Mouse (Mus musculus) liver, postnatal 0 days (tissue): Measurements from ENCODE around the gene Pfn1. TPM values are rescaled to one million over a fixed set of nuclear protein-coding genes. Genes with fewer than 3 reads are reported as not detected.

Experiments used
- ATAC-seq: fragments of 200-750 bp; cut with Nextera tagmentation; 2 replicates; pipeline ENCODE4 v1.8.0; 2017; ENCODE audit warnings: mild to moderate bottlenecking, moderate library complexity
- DNase-seq: peaks from one replicate; pipeline ENCODE4 v3.0.0-alpha.2; 2016
- H3K27ac ChIP-seq: fragments of 300-500 bp; sonication (generic); 2 replicates; pipeline ENCODE4 v1.5.1; 2014; ENCODE audit warnings: antibody characterized with exemption, moderate library complexity, mild to moderate bottlenecking, low read depth
- H3K27me3 ChIP-seq: fragments of 300-500 bp; sonication (generic); 2 replicates; pipeline ENCODE4 v1.6.1; 2014; ENCODE audit warnings: low read length, control low read depth, mixed read lengths; ENCODE audit not compliant: insufficient read depth
- H3K36me3 ChIP-seq: fragments of 300-500 bp; sonication (generic); replicated peaks from 2 replicates; pipeline ENCODE4 v1.6.1; 2014; ENCODE audit warnings: mild to moderate bottlenecking, control low read depth, low read length, moderate library complexity, mixed read lengths; ENCODE audit not compliant: insufficient read depth
- H3K4me1 ChIP-seq: fragments of 300-500 bp; sonication (generic); 2 replicates; pipeline ENCODE4 v1.6.1; 2014; ENCODE audit warnings: antibody characterized with exemption, mild to moderate bottlenecking, control low read depth; ENCODE audit not compliant: insufficient read depth
- H3K4me2 ChIP-seq: fragments of 300-500 bp; sonication (generic); 2 replicates; pipeline ENCODE4 v1.6.1; 2014; ENCODE audit warnings: low read depth, mild to moderate bottlenecking, low read length, moderate library complexity, mixed read lengths
- H3K4me3 ChIP-seq: fragments of 300-500 bp; sonication (generic); 2 replicates; pipeline ENCODE4 v1.5.1; 2014; ENCODE audit warnings: low read depth, low read length
- H3K9ac ChIP-seq: fragments of 300-500 bp; sonication (generic); replicated peaks from 2 replicates; pipeline ENCODE4 v1.6.1; 2014; ENCODE audit warnings: mild to moderate bottlenecking, moderate library complexity
- H3K9me3 ChIP-seq: fragments of 300-500 bp; sonication (generic); 2 replicates; pipeline ENCODE4 v1.6.1; 2016; ENCODE audit warnings: mild to moderate bottlenecking, control low read depth, low read length, mixed read lengths
- CTCF ChIP-seq: sonication (generic); IDR thresholded peaks from 2 replicates; pipeline ENCODE4 v1.5.1; 2016; ENCODE audit warnings: antibody characterized with exemption, low read depth
- EP300 ChIP-seq: IDR thresholded peaks from 2 replicates; pipeline ENCODE4 v1.6.1; 2016; ENCODE audit warnings: antibody characterized with exemption, low read depth, mild to moderate bottlenecking
- WGBS: fragments of 180-500 bp; shearing (Covaris S2); extraction: QIAGEN DNeasy Blood & Tissue Kit; methylation state at CpG from one replicate; pipeline ENCODE4 v1.1.7; 2014; ENCODE audit not compliant: insufficient replicate concordance; 5-methylcytosine and 5-hydroxymethylcytosine counted together
- polyA plus RNA-seq: library from polyadenylated mRNA; unstranded; fragments of >200 nt; fragmentation: Nextera tagmentation; extraction: Ambion mirVana; gene quantifications from 2 replicates; pipeline ENCODE4 v1.2.1, GENCODE M21; 2015

The Pfn1 gene
- polyA plus RNA-seq, 1 experiment from 2014 or later, result 918 TPM

DNA sequence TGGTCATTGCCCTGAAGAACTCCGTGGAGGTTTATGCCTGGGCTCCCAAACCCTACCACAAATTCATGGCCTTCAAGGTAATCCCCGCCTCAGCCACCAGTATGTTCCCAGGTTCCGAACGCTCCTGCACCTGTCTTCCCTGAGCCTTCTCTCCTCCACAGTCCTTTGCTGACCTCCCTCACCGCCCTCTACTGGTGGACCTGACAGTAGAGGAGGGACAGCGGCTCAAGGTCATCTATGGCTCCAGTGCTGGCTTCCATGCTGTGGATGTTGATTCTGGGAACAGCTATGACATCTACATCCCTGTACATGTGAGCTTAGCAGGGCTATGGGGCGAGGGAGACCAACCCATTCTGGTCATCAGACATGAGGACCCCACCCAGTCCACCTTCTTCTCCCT lies 41.9 kb downstream of the Pfn1 start:
- no peaks in the 10 kb centered on the region for H3K27me3 ChIP-seq
- H3K9me3 ChIP-seq, result no peaks in the 10 kb centered on the region
- H3K27ac ChIP-seq, result no peak overlapping the region
- DNase-seq (no peak), ATAC-seq (no peak)
- no peak overlapping the region for H3K4me3 ChIP-seq
- 77% methylated on average over 7 of the region's 7 CpGs for WGBS
- H3K4me1 ChIP-seq, result peaks cover 14% of the 10 kb centered on the region
- no peak overlapping the region for H3K4me2 ChIP-seq
- peaks cover 27% of the 10 kb centered on the region for H3K36me3 ChIP-seq
- H3K9ac ChIP-seq, result no peak overlapping the region
- TF ChIP-seq EP300 (no peak), CTCF (peak; percentile 39)

DNA sequence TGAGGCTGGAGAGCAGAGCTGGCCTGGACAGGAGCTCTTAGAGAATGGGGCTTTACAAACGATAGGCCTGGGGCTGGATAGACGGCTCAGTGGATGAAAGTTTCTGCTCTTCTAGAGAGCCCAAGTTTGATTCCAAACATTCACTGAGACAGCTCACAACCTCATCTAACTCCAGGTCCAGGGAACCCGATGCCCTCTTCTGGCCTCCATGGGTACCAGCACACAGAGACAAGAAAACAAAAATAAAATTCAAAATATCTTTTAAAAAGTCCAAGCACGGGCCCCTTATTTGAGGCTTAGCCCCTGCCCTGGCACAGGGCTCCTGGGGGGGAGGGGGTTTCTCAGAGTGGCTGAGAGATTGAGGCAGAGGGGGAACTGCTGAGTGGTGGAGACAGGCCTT lies 43.7 kb downstream of the Pfn1 start:
- TF ChIP-seq CTCF, result no peak
- Histone ChIP-seq H3K9ac (no peak overlapping the region), H3K4me3 (no peak overlapping the region), H3K27me3 (no peaks in the 10 kb centered on the region), H3K36me3 (peaks cover 36% of the 10 kb centered on the region), H3K9me3 (no peaks in the 10 kb centered on the region), H3K4me2 (no peak overlapping the region), H3K27ac (no peak overlapping the region), H3K4me1 (peaks cover 11% of the 10 kb centered on the region)
- WGBS, result 79% methylated on average over 4 of the region's 4 CpGs
- ATAC-seq (no peak), DNase-seq (no peak)

DNA sequence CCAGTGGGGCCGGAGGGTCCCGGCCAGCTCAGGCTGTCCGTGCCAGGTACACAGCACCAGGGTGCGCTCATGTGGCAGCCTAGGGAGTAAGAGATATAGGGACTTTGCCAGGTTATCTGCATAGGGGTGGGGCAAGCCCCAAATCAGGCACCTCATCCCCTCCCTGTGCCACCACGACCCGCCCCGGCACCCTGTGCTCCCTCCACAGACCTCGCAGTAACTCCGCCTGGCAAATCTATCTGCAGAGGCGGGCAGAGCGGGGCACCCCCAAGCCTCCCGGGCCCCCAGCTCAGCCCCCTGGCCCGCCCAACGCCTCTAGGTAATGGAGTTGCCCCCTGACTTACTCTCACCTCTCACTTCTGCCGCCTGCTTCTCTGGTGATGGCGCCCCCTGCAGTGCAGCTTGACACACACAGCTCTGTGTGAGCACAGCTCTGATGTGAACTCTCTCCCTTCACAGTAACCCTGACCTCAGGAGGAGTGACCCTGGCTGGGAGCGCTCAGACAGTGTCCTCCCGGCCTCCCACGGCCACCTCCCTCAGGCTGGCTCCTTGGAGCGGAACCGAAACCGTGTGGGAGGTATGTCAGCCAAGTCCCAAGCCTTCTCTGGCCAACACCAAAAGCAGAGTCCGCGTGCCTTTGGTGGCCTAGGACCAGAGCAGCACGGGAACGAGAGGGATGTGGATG lies 45.9 kb downstream of the Pfn1 start:
- H3K27ac ChIP-seq, result no peak overlapping the region
- H3K4me3 ChIP-seq, result no peak overlapping the region
- H3K4me2 ChIP-seq, result no peak overlapping the region
- WGBS, result 81% methylated on average over 26 of the region's 26 CpGs
- no peak overlapping the region for H3K9ac ChIP-seq
- H3K9me3 ChIP-seq, result no peaks in the 10 kb centered on the region
- peak; percentile 58 for TF ChIP-seq CTCF
- no peak for TF ChIP-seq EP300
- DNase-seq, result peak; percentile 56
- ATAC-seq, result peak; percentile 15; the same call in 1 of the 2 replicates
- no peaks in the 10 kb centered on the region for H3K4me1 ChIP-seq
- H3K36me3 ChIP-seq, result peaks cover 44% of the 10 kb centered on the region
- no peaks in the 10 kb centered on the region for H3K27me3 ChIP-seq

DNA sequence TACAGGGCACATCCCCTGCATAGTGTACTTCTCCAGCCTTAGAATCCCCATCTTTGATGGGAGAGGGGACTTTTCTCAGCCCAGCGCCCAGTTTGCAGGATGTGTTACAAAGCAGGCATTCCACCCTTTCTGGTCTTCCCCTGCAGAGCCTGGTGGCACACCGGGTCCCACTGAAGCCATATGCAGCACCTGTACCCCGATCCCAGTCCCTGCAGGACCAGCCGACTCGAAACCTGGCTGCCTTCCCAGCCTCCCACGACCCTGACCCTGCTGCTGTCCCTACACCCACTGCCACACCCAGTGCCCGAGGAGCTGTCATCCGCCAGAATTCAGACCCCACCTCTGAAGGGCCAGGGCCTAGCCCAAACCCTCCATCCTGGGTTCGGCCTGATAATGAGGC lies 46.8 kb downstream of the Pfn1 start:
- H3K36me3 ChIP-seq, result peaks cover 37% of the 10 kb centered on the region
- WGBS, result 78% methylated on average over 9 of the region's 9 CpGs
- H3K4me1 ChIP-seq, result no peaks in the 10 kb centered on the region
- TF ChIP-seq EP300, result no peak
- no peak for TF ChIP-seq CTCF
- no peak overlapping the region for H3K4me3 ChIP-seq
- H3K9me3 ChIP-seq, result no peaks in the 10 kb centered on the region
- no peaks in the 10 kb centered on the region for H3K27me3 ChIP-seq
- no peak overlapping the region for H3K9ac ChIP-seq
- H3K4me2 ChIP-seq, result no peak overlapping the region
- H3K27ac ChIP-seq, result no peak overlapping the region
- no peak for ATAC-seq
- DNase-seq, result no peak

DNA sequence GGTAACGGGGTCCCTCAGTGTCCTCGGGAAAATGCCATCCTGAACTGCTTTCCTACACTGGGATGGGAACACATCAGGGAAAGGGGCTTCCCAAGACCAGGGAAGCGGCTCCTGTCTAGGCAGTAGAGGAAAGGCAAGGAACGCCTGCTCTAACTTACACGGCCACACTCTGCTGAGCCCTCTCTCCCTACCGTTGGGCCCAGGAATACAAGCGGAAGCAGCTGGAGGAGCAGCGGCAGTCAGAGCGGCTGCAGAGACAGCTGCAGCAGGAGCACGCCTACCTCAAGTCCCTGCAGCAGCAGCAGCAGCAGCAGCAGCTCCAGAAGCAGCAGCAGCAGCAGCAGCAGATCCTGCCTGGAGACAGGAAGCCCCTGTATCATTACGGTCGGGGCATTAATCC lies 47.7 kb downstream of the Pfn1 start:
- Histone ChIP-seq H3K4me1 (no peaks in the 10 kb centered on the region), H3K9me3 (no peaks in the 10 kb centered on the region), H3K9ac (no peak overlapping the region), H3K4me2 (no peak overlapping the region), H3K27me3 (no peaks in the 10 kb centered on the region), H3K36me3 (peaks cover 32% of the 10 kb centered on the region), H3K27ac (no peak overlapping the region), H3K4me3 (no peak overlapping the region)
- ATAC-seq (no peak), DNase-seq (no peak)
- WGBS, result 85% methylated on average over 12 of the region's 12 CpGs
- no peak for TF ChIP-seq CTCF
- no peak for TF ChIP-seq EP300

DNA sequence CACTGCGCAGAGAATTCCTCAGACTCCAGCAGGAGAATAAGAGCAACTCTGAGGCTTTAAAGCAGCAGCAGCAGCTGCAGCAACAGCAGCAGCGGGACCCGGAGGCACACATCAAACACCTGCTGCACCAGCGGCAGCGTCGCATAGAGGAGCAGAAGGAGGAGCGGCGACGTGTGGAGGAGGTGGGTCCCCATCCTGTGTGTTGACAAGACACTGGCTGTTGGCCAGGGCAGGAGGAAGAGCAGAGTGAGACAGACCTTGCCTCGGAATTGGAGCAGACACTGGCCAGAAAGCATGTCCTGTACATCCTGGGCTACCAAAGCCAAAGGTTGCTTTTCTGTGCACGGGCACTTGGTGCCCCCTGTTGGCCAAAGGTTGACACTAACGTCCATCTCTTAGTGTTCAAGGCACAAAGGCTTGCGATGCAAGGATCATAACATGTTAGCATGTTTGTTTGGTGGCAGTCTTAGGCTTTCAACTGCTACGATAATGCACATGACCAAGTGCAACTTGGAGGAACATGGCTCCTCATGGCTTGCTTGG lies 49.3 kb downstream of the Pfn1 start:
- peak; percentile 95 for TF ChIP-seq CTCF
- no peak for TF ChIP-seq EP300
- Histone ChIP-seq H3K9ac (no peak overlapping the region), H3K4me1 (no peaks in the 10 kb centered on the region), H3K9me3 (no peaks in the 10 kb centered on the region), H3K27ac (no peak overlapping the region), H3K36me3 (peaks cover 29% of the 10 kb centered on the region), H3K4me2 (no peak overlapping the region), H3K27me3 (no peaks in the 10 kb centered on the region), H3K4me3 (no peak overlapping the region)
- 67% methylated on average over 14 of the region's 14 CpGs for whole genome bisulfite sequencing
- peak; percentile 61 for ATAC-seq
- DNase-seq, result peak; percentile 79

Other genes with a start within 250 kb of the Pfn1 start
- 6.1 and 6.4 TPM in 2 replicates for gene Pelp1, start 244.6 kb downstream of the Pfn1 start, polyA plus RNA-seq
- gene Arrb2, start 222.0 kb downstream of the Pfn1 start, polyA plus RNA-seq, result 20.0 and 21.8 TPM in 2 replicates
- gene Med11, start 202.7 kb downstream of the Pfn1 start, polyA plus RNA-seq, result 14.3 and 15.1 TPM in 2 replicates
- gene Zmynd15, start 195.2 kb downstream of the Pfn1 start, polyA plus RNA-seq, result 0.59 and 0.70 TPM in 2 replicates
- gene Cxcl16, start 194.7 kb downstream of the Pfn1 start, polyA plus RNA-seq, result 9.2 and 9.4 TPM in 2 replicates
- 1.7 and 2.8 TPM in 2 replicates for gene Tm4sf5, start 149.4 kb downstream of the Pfn1 start, polyA plus RNA-seq
- gene Vmo1, start 140.0 kb downstream of the Pfn1 start, polyA plus RNA-seq, result 1.0 and 1.4 TPM in 2 replicates
- 28.0 and 30.8 TPM in 2 replicates for gene Gltpd2, start 135.4 kb downstream of the Pfn1 start, polyA plus RNA-seq
- gene Psmb6, start 129.3 kb downstream of the Pfn1 start, polyA plus RNA-seq, result 317 and 325 TPM in 2 replicates
- not detected in 2 replicates for gene Gm40193, start 121.7 kb downstream of the Pfn1 start, polyA plus RNA-seq
- 1.6 and 1.8 TPM in 2 replicates for gene Pld2, start 114.6 kb downstream of the Pfn1 start, polyA plus RNA-seq
- gene Mink1, start 91.8 kb downstream of the Pfn1 start, polyA plus RNA-seq, result 3.7 and 3.9 TPM in 2 replicates
- gene 4930544D05Rik, start 38.8 kb downstream of the Pfn1 start, polyA plus RNA-seq, result not detected in 2 replicates
- gene Chrne, start 35.4 kb downstream of the Pfn1 start, polyA plus RNA-seq, result 0.19 TPM in 1 of 2 replicates, not detected in the other
- gene Gp1ba, start 15.5 kb downstream of the Pfn1 start, polyA plus RNA-seq, result 3.5 and 4.1 TPM in 2 replicates
- 54.8 and 55.3 TPM in 2 replicates for gene Rnf167, start 7.4 kb downstream of the Pfn1 start, polyA plus RNA-seq
- 140 and 143 TPM in 2 replicates for gene Slc25a11, start 7.2 kb downstream of the Pfn1 start, polyA plus RNA-seq
- gene Eno3, start 2.6 kb upstream of the Pfn1 start, polyA plus RNA-seq, result 4.0 and 21.3 TPM in 2 replicates
- 36.6 and 42.1 TPM in 2 replicates for gene Spag7, start 14.8 kb upstream of the Pfn1 start, polyA plus RNA-seq
- gene Camta2, start 33.5 kb upstream of the Pfn1 start, polyA plus RNA-seq, result 2.8 and 3.4 TPM in 2 replicates
- gene Inca1, start 45.5 kb upstream of the Pfn1 start, polyA plus RNA-seq, result 8.3 and 10.8 TPM in 2 replicates
- gene Kif1c, start 45.9 kb upstream of the Pfn1 start, polyA plus RNA-seq, result 1.8 and 2.2 TPM in 2 replicates
- 1.9 and 2.0 TPM in 2 replicates for gene Zfp3, start 109.6 kb upstream of the Pfn1 start, polyA plus RNA-seq
- 2.6 and 3.0 TPM in 2 replicates for gene Scimp, start 157.9 kb upstream of the Pfn1 start, polyA plus RNA-seq
- 18.3 and 18.5 TPM in 2 replicates for gene Rabep1, start 190.1 kb upstream of the Pfn1 start, polyA plus RNA-seq